Mouse (Mus musculus): ENCODE measurements around the gene Zbtb20.

DNA sequence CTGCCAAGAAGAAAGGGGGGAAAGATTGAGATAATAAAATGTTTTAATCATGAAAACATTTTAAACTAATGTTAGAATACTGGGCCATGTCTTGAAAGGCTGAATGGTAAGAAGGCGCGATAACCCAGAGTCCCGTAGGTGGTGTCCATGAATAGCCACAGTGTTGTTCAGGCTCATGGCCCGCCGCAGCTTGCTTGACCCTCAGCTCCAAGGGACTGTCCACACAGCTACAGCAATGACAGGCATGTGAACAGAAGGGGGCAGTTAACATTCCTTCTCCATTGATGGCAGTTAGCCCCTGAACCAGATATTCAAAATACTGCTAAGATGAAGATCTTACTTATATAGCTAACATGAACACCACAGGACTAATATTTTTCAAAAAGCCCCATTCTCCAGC, 696.5 kb downstream of the Zbtb20 start:
- TF ChIP-seq POLR2A (IDR thresholded peaks at IDR 0.05; ENCODE audit: borderline replicate concordance, control insufficient read depth, low read depth, low read length): no peak
- no peak for TF ChIP-seq CTCF (IDR thresholded peaks at IDR 0.05; ENCODE audit: control insufficient read depth, insufficient read depth, low read length)

Data from bone marrow, adult 2 months (tissue).